Mouse (Mus musculus): ENCODE results near the gene B4galnt3. TPM values are rescaled to one million over a fixed set of nuclear protein-coding genes. Genes with fewer than 3 reads are reported as not detected.
A peak's percentile ranks its signal among the peaks of the same experiment; 100 is the strongest.

Gene B4galnt3
- polyA plus RNA-seq, 1 experiment, result 15.8 TPM

GRCm38 (mm10) chr6:120294785-120295133 is 400 bp upstream of the B4galnt3 start:
- WGBS, result 2% methylated on average over 16 of the region's 16 CpGs
- H3K27ac ChIP-seq (ENCODE audit: insufficient read depth, low read depth, low read length), result no peak overlapping the region
- TF ChIP-seq POLR2A (IDR thresholded peaks at IDR 0.05; ENCODE audit: low read depth, low read length), result peak; percentile 86; the same call in 1 of the 2 replicates
- TF ChIP-seq CTCF (IDR thresholded peaks at IDR 0.05; ENCODE audit: extremely low read depth, insufficient read length, insufficient replicate concordance, low read depth, low read length), result no peak
- H3K4me3 ChIP-seq (ENCODE audit: low read depth, low read length), result peak overlapping the region; percentile 80
- H3K27me3 ChIP-seq (ENCODE audit: control insufficient read depth, insufficient read depth, low read length), result no peaks in the 10 kb centered on the region; the same call in 1 of the 2 replicates
- peaks cover 5% of the 10 kb centered on the region; the same call in 1 of the 2 replicates for H3K4me1 ChIP-seq (ENCODE audit: control insufficient read depth, insufficient read depth, insufficient read length, low read length)
- H3K36me3 ChIP-seq (ENCODE audit: control insufficient read depth, insufficient read depth, low read length), result no peaks in the 10 kb centered on the region

GRCm38 (mm10) chr6:120291396-120292009 is 2.9 kb downstream of the B4galnt3 start:
- 79% methylated on average over 7 of the region's 7 CpGs for WGBS

GRCm38 (mm10) chr6:120289430-120289829 is 4.9 kb downstream of the B4galnt3 start:
- Histone ChIP-seq H3K36me3 (ENCODE audit: control insufficient read depth, insufficient read depth, low read length) (no peaks in the 10 kb centered on the region), H3K4me3 (ENCODE audit: low read depth, low read length) (no peak overlapping the region), H3K4me1 (ENCODE audit: control insufficient read depth, insufficient read depth, insufficient read length, low read length) (peaks cover 4% of the 10 kb centered on the region; the same call in 1 of the 2 replicates), H3K27me3 (ENCODE audit: control insufficient read depth, insufficient read depth, low read length) (no peaks in the 10 kb centered on the region; the same call in 1 of the 2 replicates), H3K27ac (ENCODE audit: insufficient read depth, low read depth, low read length) (no peak overlapping the region)
- TF ChIP-seq CTCF (IDR thresholded peaks at IDR 0.05; ENCODE audit: extremely low read depth, insufficient read length, insufficient replicate concordance, low read depth, low read length) (no peak), POLR2A (IDR thresholded peaks at IDR 0.05; ENCODE audit: low read depth, low read length) (no peak)
- WGBS, result 89% methylated on average over 4 of the region's 4 CpGs

More at GRCm38 (mm10) chr6:120291396-120292009, 2.9 kb downstream of the B4galnt3 start:
- no peaks in the 10 kb centered on the region for H3K36me3 ChIP-seq (ENCODE audit: control insufficient read depth, insufficient read depth, low read length)
- TF ChIP-seq POLR2A (IDR thresholded peaks at IDR 0.05; ENCODE audit: low read depth, low read length) (no peak), CTCF (IDR thresholded peaks at IDR 0.05; ENCODE audit: extremely low read depth, insufficient read length, insufficient replicate concordance, low read depth, low read length) (no peak)
- H3K4me3 ChIP-seq (ENCODE audit: low read depth, low read length), result no peak overlapping the region
- H3K27ac ChIP-seq (ENCODE audit: insufficient read depth, low read depth, low read length), result no peak overlapping the region
- H3K4me1 ChIP-seq (ENCODE audit: control insufficient read depth, insufficient read depth, insufficient read length, low read length), result peaks cover 4% of the 10 kb centered on the region; the same call in 1 of the 2 replicates
- no peaks in the 10 kb centered on the region; the same call in 1 of the 2 replicates for H3K27me3 ChIP-seq (ENCODE audit: control insufficient read depth, insufficient read depth, low read length)

- Histone ChIP-seq H3K27ac (ENCODE audit: insufficient read depth, low read depth, low read length) (no peak overlapping the region), H3K27me3 (ENCODE audit: control insufficient read depth, insufficient read depth, low read length) (no peaks in the 10 kb centered on the region), H3K4me3 (ENCODE audit: low read depth, low read length) (no peak overlapping the region), H3K4me1 (ENCODE audit: control insufficient read depth, insufficient read depth, insufficient read length, low read length) (no peaks in the 10 kb centered on the region), H3K36me3 (ENCODE audit: control insufficient read depth, insufficient read depth, low read length) (no peaks in the 10 kb centered on the region)
- no peak for TF ChIP-seq POLR2A (IDR thresholded peaks at IDR 0.05; ENCODE audit: low read depth, low read length)
- TF ChIP-seq CTCF (IDR thresholded peaks at IDR 0.05; ENCODE audit: extremely low read depth, insufficient read length, insufficient replicate concordance, low read depth, low read length), result no peak
- 39% methylated on average over 7 of the region's 7 CpGs for WGBS
Measured at GRCm38 (mm10) chr6:120288541-120288940, 5.8 kb downstream of the B4galnt3 start.

- H3K27me3 ChIP-seq (ENCODE audit: control insufficient read depth, insufficient read depth, low read length), result no peaks in the 10 kb centered on the region
- no peak overlapping the region for H3K4me3 ChIP-seq (ENCODE audit: low read depth, low read length)
- TF ChIP-seq POLR2A (IDR thresholded peaks at IDR 0.05; ENCODE audit: low read depth, low read length), result no peak
- no peak for TF ChIP-seq CTCF (IDR thresholded peaks at IDR 0.05; ENCODE audit: extremely low read depth, insufficient read length, insufficient replicate concordance, low read depth, low read length)
- WGBS, result 93% methylated on average over 9 of the region's 9 CpGs
- H3K36me3 ChIP-seq (ENCODE audit: control insufficient read depth, insufficient read depth, low read length), result no peaks in the 10 kb centered on the region
- H3K27ac ChIP-seq (ENCODE audit: insufficient read depth, low read depth, low read length), result no peak overlapping the region
- H3K4me1 ChIP-seq (ENCODE audit: control insufficient read depth, insufficient read depth, insufficient read length, low read length), result no peaks in the 10 kb centered on the region
Measured at GRCm38 (mm10) chr6:120287279-120287678, 7.1 kb downstream of the B4galnt3 start.

GRCm38 (mm10) chr6:120276874-120277449 is 17.4 kb downstream of the B4galnt3 start:
- WGBS, result 55% methylated on average over 7 of the region's 7 CpGs
- Histone ChIP-seq H3K27me3 (ENCODE audit: control insufficient read depth, insufficient read depth, low read length) (no peaks in the 10 kb centered on the region), H3K4me3 (ENCODE audit: low read depth, low read length) (no peak overlapping the region), H3K27ac (ENCODE audit: insufficient read depth, low read depth, low read length) (no peak overlapping the region), H3K36me3 (ENCODE audit: control insufficient read depth, insufficient read depth, low read length) (no peaks in the 10 kb centered on the region), H3K4me1 (ENCODE audit: control insufficient read depth, insufficient read depth, insufficient read length, low read length) (peaks cover 2% of the 10 kb centered on the region; the same call in 1 of the 2 replicates)
- no peak for TF ChIP-seq POLR2A (IDR thresholded peaks at IDR 0.05; ENCODE audit: low read depth, low read length)
- TF ChIP-seq CTCF (IDR thresholded peaks at IDR 0.05; ENCODE audit: extremely low read depth, insufficient read length, insufficient replicate concordance, low read depth, low read length), result no peak

- Histone ChIP-seq H3K36me3 (ENCODE audit: control insufficient read depth, insufficient read depth, low read length) (no peaks in the 10 kb centered on the region), H3K4me1 (ENCODE audit: control insufficient read depth, insufficient read depth, insufficient read length, low read length) (peaks cover 2% of the 10 kb centered on the region; the same call in 1 of the 2 replicates), H3K27me3 (ENCODE audit: control insufficient read depth, insufficient read depth, low read length) (no peaks in the 10 kb centered on the region), H3K4me3 (ENCODE audit: low read depth, low read length) (no peak overlapping the region), H3K27ac (ENCODE audit: insufficient read depth, low read depth, low read length) (no peak overlapping the region)
- no peak for TF ChIP-seq POLR2A (IDR thresholded peaks at IDR 0.05; ENCODE audit: low read depth, low read length)
- no peak for TF ChIP-seq CTCF (IDR thresholded peaks at IDR 0.05; ENCODE audit: extremely low read depth, insufficient read length, insufficient replicate concordance, low read depth, low read length)
- 72% methylated on average over 6 of the region's 6 CpGs for whole genome bisulfite sequencing
Measured at GRCm38 (mm10) chr6:120275301-120275700, 19.1 kb downstream of the B4galnt3 start.

Measured in small intestine, adult 2 months (tissue).